ENCODE assay signal across 16 mouse cellular contexts in the genomic region with DNA sequence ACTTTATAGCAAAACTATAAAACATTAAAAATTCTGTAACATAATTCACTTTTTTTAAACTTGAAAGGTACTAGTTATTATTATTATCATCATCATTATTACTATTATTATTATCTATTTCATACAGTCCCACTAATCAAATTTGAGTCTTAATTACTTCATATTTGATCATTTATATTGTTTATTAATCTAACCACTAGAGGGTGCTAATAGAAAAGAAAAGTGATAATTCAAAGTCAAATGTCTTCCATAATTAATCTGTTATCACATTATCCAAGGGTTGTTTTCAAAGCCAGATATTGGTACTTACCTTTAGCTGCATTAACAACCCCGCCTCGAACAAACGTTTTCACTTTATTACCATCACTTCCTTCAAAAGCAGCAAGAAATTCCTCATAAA. TPM values are rescaled to one million over a fixed set of nuclear protein-coding genes. Genes with fewer than 3 reads are reported as not detected.
DNase-seq lines count a peak whose midpoint lies in the region; ATAC-seq and TF ChIP-seq lines count a peak whose summit lies in the region.
"Had no signal": no experiment of that assay in that cellular context is flagged by ENCODE, and none has a peak within 500 bp of the region (broad histone marks: within the 10 kb centered on the region; RNA-seq: fewer than 3 reads in every experiment).

No protein-coding gene starts in this region.

- 94% methylated on average over 3 of the region's 3 CpGs for WGBS in hindbrain, postnatal 0 days
- whole genome bisulfite sequencing in hindbrain, embryonic 16.5 days, result 92% methylated on average over 3 of the region's 3 CpGs
- WGBS in midbrain, postnatal 0 days, result 92% methylated on average over 3 of the region's 3 CpGs
- 90% methylated on average over 3 of the region's 3 CpGs for WGBS in midbrain, embryonic 16.5 days
- WGBS in forebrain, embryonic 16.5 days, result 91% methylated on average over 3 of the region's 3 CpGs

- no peak overlapping the region for H3K4me2 ChIP-seq in hindbrain, postnatal 0 days (ENCODE audit: low read depth, low read length)
- H3K4me2 ChIP-seq in hindbrain, embryonic 16.5 days (ENCODE audit: low read length), result no peak overlapping the region
- no peak overlapping the region for H3K4me2 ChIP-seq in midbrain, postnatal 0 days (ENCODE audit: low read depth, low read length, poor library complexity, severe bottlenecking)
- no peak overlapping the region for H3K4me2 ChIP-seq in midbrain, embryonic 16.5 days (ENCODE audit: low read length)
- no peak overlapping the region for H3K4me2 ChIP-seq in forebrain, embryonic 16.5 days (ENCODE audit: low read length)
- H3K4me2 ChIP-seq: embryonic facial prominence, embryonic 12.5 days; heart, embryonic 11.5 days; midbrain, embryonic 13.5 days; neural tube, embryonic 13.5 days had no signal

- H3K9me3 ChIP-seq in hindbrain, postnatal 0 days (ENCODE audit: low read length), result no peaks in the 10 kb centered on the region
- no peaks in the 10 kb centered on the region for H3K9me3 ChIP-seq in hindbrain, embryonic 16.5 days (ENCODE audit: control insufficient read depth, low read length)
- no peaks in the 10 kb centered on the region for H3K9me3 ChIP-seq in midbrain, postnatal 0 days (ENCODE audit: low read length)
- no peaks in the 10 kb centered on the region for H3K9me3 ChIP-seq in midbrain, embryonic 16.5 days (replicated peaks; ENCODE audit: control insufficient read depth, low read length, poor library complexity, severe bottlenecking)
- no peaks in the 10 kb centered on the region for H3K9me3 ChIP-seq in forebrain, embryonic 16.5 days (ENCODE audit: control insufficient read depth, low read length)
- H3K9me3 ChIP-seq: embryonic facial prominence, embryonic 12.5 days; forebrain, embryonic 10.5 days; midbrain, embryonic 13.5 days; neural tube, embryonic 13.5 days had no signal

- H3K27me3 ChIP-seq in hindbrain, postnatal 0 days (ENCODE audit: insufficient read depth, low read length), result no peaks in the 10 kb centered on the region
- H3K27me3 ChIP-seq in hindbrain, embryonic 16.5 days (replicated peaks; ENCODE audit: control insufficient read depth, insufficient read depth, low read length), result no peaks in the 10 kb centered on the region
- H3K27me3 ChIP-seq in midbrain, postnatal 0 days (ENCODE audit: insufficient read depth, low read length), result no peaks in the 10 kb centered on the region
- no peaks in the 10 kb centered on the region for H3K27me3 ChIP-seq in midbrain, embryonic 16.5 days (ENCODE audit: control insufficient read depth, insufficient read depth, low read depth, low read length)
- H3K27me3 ChIP-seq in forebrain, embryonic 16.5 days (replicated peaks; ENCODE audit: control insufficient read depth, insufficient read depth, low read length), result no peaks in the 10 kb centered on the region
- H3K27me3 ChIP-seq: CH12.LX; embryonic facial prominence, embryonic 12.5 days; midbrain, embryonic 13.5 days; neural tube, embryonic 13.5 days had no signal

- H3K4me1 ChIP-seq in hindbrain, postnatal 0 days (ENCODE audit: insufficient read depth, low read length), result no peaks in the 10 kb centered on the region
- no peaks in the 10 kb centered on the region for H3K4me1 ChIP-seq in hindbrain, embryonic 16.5 days (ENCODE audit: control insufficient read depth, insufficient read depth, low read depth, low read length)
- H3K4me1 ChIP-seq in midbrain, postnatal 0 days (ENCODE audit: insufficient read depth, low read length), result no peaks in the 10 kb centered on the region
- no peaks in the 10 kb centered on the region for H3K4me1 ChIP-seq in midbrain, embryonic 16.5 days (ENCODE audit: control insufficient read depth, insufficient read depth, low read length)
- no peaks in the 10 kb centered on the region for H3K4me1 ChIP-seq in forebrain, embryonic 16.5 days (replicated peaks; ENCODE audit: control insufficient read depth, insufficient read depth, low read length)
- H3K4me1 ChIP-seq: embryonic facial prominence, embryonic 12.5 days; forebrain, embryonic 10.5 days; midbrain, embryonic 13.5 days; neural tube, embryonic 13.5 days had no signal

- no peak overlapping the region for H3K9ac ChIP-seq in hindbrain, postnatal 0 days (replicated peaks; ENCODE audit: low read length)
- H3K9ac ChIP-seq in hindbrain, embryonic 16.5 days (ENCODE audit: low read depth, low read length), result no peak overlapping the region
- H3K9ac ChIP-seq in midbrain, postnatal 0 days (replicated peaks; ENCODE audit: low read length, poor library complexity, severe bottlenecking), result no peak overlapping the region
- no peak overlapping the region for H3K9ac ChIP-seq in midbrain, embryonic 16.5 days (ENCODE audit: low read depth, low read length)
- no peak overlapping the region for H3K9ac ChIP-seq in forebrain, embryonic 16.5 days (replicated peaks; ENCODE audit: low read depth, low read length)
- H3K9ac ChIP-seq: embryonic facial prominence, embryonic 12.5 days; midbrain, embryonic 13.5 days; neural tube, embryonic 13.5 days had no signal

- no peak overlapping the region for H3K4me3 ChIP-seq in hindbrain, postnatal 0 days (ENCODE audit: low read length)
- H3K4me3 ChIP-seq in hindbrain, embryonic 16.5 days (ENCODE audit: low read length), result no peak overlapping the region
- no peak overlapping the region for H3K4me3 ChIP-seq in midbrain, postnatal 0 days (ENCODE audit: low read depth, low read length)
- H3K4me3 ChIP-seq in midbrain, embryonic 16.5 days (ENCODE audit: low read depth, low read length), result no peak overlapping the region
- H3K4me3 ChIP-seq in forebrain, embryonic 16.5 days (replicated peaks; ENCODE audit: low read length), result no peak overlapping the region
- H3K4me3 ChIP-seq: embryonic facial prominence, embryonic 12.5 days; forebrain, embryonic 10.5 days; midbrain, embryonic 13.5 days; neural tube, embryonic 13.5 days had no signal

- peaks cover 11% of the 10 kb centered on the region; the same call in 1 of the 2 replicates for H3K36me3 ChIP-seq in hindbrain, postnatal 0 days (ENCODE audit: insufficient read depth, low read length)
- H3K36me3 ChIP-seq in hindbrain, embryonic 16.5 days (ENCODE audit: control insufficient read depth, insufficient read depth, low read length), result peaks cover 8% of the 10 kb centered on the region; the same call in 1 of the 2 replicates
- H3K36me3 ChIP-seq in midbrain, postnatal 0 days (ENCODE audit: insufficient read depth, low read length), result peaks cover 10% of the 10 kb centered on the region; the same call in 1 of the 2 replicates
- peaks cover 12% of the 10 kb centered on the region; the same call in 1 of the 2 replicates for H3K36me3 ChIP-seq in midbrain, embryonic 16.5 days (ENCODE audit: control insufficient read depth, insufficient read depth, low read length)
- peaks cover 12% of the 10 kb centered on the region; the same call in 1 of the 2 replicates for H3K36me3 ChIP-seq in forebrain, embryonic 16.5 days (ENCODE audit: control insufficient read depth, insufficient read depth)

- peak; percentile 42 for TF ChIP-seq CTCF in hindbrain, postnatal 0 days (IDR thresholded peaks at IDR 0.05; ENCODE audit: low read depth)
- TF ChIP-seq CTCF in midbrain, postnatal 0 days (IDR thresholded peaks at IDR 0.05), result peak; percentile 58

- no peak for ATAC-seq in hindbrain, postnatal 0 days
- no peak for ATAC-seq in hindbrain, embryonic 16.5 days
- ATAC-seq in midbrain, postnatal 0 days (ENCODE audit: low FRiP score), result no peak
- no peak for ATAC-seq in midbrain, embryonic 16.5 days
- ATAC-seq in forebrain, embryonic 16.5 days, result no peak
- ATAC-seq: midbrain, embryonic 13.5 days had no signal

- no peak for DNase-seq in hindbrain, postnatal 0 days (ENCODE audit: low spot score)
- DNase-seq in midbrain, postnatal 0 days (ENCODE audit: low spot score), result no peak
- peak; percentile 41 for DNase-seq in induced T-regulatory cell, adult 2 months (ENCODE audit: low read depth)
- DNase-seq in kidney, adult 8-10 months, result no peak
- DNase-seq: adrenal gland, postnatal 10 days; gastrocnemius, postnatal 10 days; heart, postnatal 4 days had no signal

- no peak overlapping the region for H3K27ac ChIP-seq in hindbrain, postnatal 0 days
- H3K27ac ChIP-seq in hindbrain, embryonic 16.5 days (ENCODE audit: low read depth, low read length), result no peak overlapping the region
- no peak overlapping the region for H3K27ac ChIP-seq in midbrain, postnatal 0 days (ENCODE audit: low read depth, low read length)
- H3K27ac ChIP-seq in midbrain, embryonic 16.5 days (ENCODE audit: low read length), result no peak overlapping the region
- no peak overlapping the region for H3K27ac ChIP-seq in forebrain, embryonic 16.5 days (ENCODE audit: low read length)
- H3K27ac ChIP-seq: embryonic facial prominence, embryonic 12.5 days; forebrain, embryonic 10.5 days; midbrain, embryonic 13.5 days; neural tube, embryonic 13.5 days had no signal

RNA-seq across cellular contexts. Expression of gene U2surp, which starts 18.4 kb away (rescaled TPM):
- 30.2 and 35.2 TPM in 2 replicates for total RNA-seq in hindbrain, postnatal 0 days (2014; rRNA removed)
- polyA plus RNA-seq in hindbrain, postnatal 0 days (2015; fragmentation: Nextera tagmentation; extraction: Ambion mirVana), result 122 and 128 TPM in 2 replicates
- 107 and 108 TPM in 2 replicates for polyA plus RNA-seq in hindbrain, embryonic 16.5 days (2015; fragmentation: Nextera tagmentation; extraction: Ambion mirVana)
- 37.8 and 51.2 TPM in 2 replicates for total RNA-seq in midbrain, postnatal 0 days (2014; rRNA removed)
- polyA plus RNA-seq in midbrain, postnatal 0 days (2015; fragmentation: Nextera tagmentation; extraction: Ambion mirVana), result 116 and 138 TPM in 2 replicates
- polyA plus RNA-seq in midbrain, embryonic 16.5 days (2015; fragmentation: Nextera tagmentation; extraction: Ambion mirVana), result 117 and 131 TPM in 2 replicates
- 132 and 152 TPM in 2 replicates for polyA plus RNA-seq in forebrain, embryonic 16.5 days (2015; fragmentation: Nextera tagmentation; extraction: Ambion mirVana)
